Mouse (Mus musculus) left cerebral cortex, adult 11 months (tissue): ENCODE measurements around the gene Llph.

Experiments used
- DNase-seq: peaks from one replicate; pipeline ENCODE4 v3.0.0; 2022; ENCODE audit warnings: low spot score

Llph gene

DNA sequence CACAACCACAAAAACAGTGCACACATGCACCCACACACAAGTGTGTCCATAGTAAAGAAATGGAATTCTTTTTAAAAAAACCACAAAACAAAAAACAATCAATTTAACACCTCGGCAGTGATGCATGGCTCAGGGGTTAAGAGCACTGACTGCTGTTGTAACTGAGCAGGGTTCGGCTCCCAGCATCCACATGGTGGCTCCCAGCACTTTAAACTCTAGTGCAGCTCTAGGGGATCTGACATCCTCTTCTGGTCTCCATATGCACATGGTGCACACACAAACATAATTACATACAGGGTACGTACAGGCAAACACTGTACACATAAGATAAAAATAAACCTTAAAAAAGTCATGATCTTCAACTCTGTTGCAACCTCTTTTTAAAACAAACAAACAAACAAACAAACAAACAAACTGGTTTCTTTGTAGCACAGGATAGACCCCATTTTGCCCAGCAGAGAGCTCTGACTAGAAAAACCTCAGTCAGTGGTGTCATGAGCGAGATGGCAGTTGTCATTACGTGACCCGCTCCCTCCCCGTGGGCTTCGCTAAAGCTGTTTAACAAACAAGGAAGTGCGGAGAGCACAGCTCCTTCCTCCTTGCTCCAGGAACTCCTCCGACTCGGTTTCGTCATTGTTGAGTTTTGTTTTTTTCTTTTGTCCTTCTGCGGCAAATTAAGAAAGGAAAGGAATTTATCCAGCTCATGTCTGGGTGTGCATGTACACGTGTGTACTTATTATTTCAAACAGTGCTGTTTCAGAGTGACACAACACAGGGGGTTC, 7.1 kb upstream of the Llph start:
- DNase-seq: no peak

DNA sequence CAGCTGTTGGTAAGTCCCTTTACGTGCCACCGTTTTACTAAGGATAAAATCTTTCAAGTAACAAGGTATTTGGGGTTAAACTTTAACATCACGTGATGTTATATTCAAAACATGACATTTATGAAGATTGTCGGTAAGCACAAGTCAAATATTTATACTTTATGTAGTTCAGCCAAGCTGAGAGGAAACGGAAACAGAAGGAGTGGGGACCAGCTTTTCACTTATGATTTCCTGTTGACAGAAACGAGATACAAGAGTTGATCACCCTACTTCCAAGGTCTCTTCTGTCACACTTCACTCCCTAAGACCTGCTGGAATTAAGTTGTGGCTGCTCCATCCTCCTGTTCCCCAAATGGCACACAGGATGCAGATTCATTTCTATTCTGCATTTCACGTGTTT, 6.1 kb upstream of the Llph start:
- no peak for DNase-seq

DNA sequence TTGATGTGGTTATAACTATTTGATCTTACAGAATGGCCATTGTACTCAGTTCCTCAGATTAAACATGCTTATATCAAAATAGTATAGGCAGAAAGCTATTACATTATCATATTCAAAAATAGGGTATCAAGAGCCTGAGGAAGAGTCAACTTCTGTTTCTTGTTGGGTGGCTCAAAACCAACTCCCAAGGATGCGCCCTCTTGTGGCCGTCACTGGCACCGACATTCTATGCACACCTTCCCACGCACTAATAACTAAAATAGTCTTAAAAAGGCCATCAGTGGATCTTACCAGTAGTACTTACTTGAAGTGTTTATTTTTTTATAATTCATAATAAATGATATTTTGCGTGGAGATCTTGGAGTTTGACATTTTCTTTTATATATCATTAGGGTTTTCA, 4.8 kb downstream of the Llph start:
- no peak for DNase-seq

DNA sequence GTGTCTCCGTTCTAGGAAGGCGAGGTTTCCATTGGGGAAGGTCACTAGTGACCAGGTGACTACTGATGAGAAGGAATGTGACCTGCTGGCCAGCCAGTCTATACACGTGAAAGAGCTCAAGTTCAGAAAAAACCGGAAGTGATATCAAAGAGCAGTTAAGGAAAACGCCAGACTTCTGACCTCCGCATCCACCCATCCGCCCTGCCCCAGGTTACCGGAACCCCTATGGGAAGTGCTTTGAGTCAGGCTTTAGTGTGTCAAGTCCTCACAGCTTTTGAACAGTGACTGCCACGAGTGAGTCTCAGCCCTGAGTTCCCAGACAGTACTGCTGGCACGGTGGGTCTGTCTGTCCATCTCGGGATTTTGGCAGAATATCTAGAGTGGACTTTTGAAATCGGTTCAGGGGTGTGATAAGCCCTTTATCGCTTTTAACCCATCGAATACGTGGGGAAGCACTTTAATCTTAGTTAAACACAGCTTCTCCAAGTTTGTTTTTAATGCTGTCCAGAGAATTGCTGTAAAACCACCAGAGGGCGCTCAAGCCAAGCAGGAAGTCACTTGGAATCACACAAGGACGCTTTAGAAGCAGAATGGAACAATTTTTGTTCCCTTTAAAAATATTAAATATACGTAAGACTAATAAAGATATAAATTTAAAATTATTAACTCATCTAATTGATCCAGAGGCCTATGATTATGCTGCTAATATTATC, 6.9 kb downstream of the Llph start:
- no peak for DNase-seq

DNA sequence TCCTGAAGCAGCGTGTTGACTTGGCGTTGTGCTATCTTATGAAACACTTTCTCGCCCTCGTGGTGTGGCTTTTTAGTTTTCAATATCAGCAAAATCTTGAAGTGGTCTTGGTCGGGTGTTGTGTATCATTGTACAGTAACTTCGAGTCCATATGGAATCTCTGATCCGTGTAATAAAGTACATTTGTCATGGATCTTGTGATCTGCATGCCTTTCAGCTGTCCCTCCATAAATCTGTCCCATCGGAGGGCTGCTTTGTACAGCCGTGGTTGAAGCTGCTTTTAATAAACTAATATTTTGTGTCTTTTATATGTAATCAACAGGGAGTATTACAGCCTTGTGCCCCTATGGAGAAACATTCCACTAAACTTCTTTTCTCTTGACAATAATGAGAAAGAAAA, 10.0 kb downstream of the Llph start:
- no peak for DNase-seq

DNA sequence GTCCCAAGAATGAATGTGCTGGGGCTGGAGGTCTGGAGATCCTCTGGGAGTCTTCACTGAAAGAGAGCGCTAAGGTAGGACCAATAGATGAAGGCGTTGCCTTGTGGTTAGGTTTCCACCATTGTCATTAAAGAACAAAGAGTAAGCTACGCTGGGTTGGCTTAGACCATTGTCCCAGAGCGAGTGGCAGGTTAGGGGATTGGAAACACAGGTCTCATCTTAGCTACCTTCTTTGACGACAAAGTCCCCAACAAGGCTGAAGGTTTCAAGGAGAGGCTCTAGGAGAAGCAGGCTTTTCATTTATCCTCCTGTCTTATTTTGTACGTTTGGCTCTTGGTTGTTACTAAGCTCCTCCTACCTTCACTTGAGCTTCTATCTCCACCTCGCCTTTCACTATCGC, 11.4 kb downstream of the Llph start:
- DNase-seq: no peak

DNA sequence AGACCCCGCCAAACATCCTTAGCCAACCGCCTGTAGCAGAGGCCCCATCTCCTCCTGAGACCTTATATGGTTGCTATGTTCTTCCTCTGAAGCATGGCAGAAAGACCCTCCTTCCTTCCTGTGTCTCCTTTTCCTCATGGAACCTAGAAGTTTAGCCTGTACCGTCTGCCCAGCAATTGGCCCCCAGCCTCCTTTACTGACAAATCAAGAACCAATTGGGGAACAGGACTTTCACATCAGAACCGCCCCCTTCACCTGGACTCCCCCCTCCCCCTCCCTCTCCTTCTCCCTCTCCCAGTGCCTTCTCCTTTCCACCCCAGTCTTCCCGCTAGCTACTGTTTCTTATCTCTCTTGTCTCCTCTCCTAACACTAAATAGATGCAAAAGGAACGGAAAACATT, 12.6 kb downstream of the Llph start:
- DNase-seq: no peak

DNA sequence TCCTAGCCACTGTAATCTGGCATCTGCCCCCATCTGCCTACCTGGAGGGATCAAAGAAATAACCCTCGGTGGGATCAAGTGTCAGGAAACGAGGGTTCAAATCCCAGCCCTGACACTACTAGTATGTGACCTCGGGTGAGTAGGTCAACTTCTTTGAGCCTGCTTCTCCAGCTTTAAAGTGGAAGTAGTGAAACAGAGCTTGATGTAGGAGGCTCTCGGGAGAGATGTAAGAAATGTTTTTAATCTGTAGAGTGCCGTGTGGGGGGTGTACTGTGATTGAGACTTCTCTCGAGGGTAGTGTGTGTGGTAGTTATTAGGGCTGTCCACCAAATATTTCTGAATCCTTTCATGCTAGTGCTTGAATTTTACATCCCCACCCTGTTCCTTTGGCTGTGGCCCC, 15.6 kb downstream of the Llph start:
- DNase-seq: no peak

DNA sequence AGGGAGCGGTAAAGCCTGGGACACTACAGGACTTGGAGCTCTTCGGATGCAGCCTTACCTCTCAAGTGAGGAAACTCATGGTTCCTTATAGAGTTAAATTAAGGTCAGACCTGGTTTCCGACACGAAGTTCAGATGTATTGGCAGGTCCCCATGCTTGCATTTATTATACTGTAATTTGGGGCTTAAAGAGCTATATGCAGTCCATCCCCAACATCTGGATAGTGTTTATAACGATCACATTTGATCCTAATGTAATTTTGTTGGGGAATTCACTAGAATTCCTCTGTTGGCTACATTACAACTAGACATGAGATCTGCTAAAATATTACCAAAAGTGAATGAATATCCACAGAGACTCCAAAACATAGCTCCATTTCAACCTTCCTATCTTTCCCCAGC, 18.8 kb downstream of the Llph start:
- DNase-seq: no peak

DNA sequence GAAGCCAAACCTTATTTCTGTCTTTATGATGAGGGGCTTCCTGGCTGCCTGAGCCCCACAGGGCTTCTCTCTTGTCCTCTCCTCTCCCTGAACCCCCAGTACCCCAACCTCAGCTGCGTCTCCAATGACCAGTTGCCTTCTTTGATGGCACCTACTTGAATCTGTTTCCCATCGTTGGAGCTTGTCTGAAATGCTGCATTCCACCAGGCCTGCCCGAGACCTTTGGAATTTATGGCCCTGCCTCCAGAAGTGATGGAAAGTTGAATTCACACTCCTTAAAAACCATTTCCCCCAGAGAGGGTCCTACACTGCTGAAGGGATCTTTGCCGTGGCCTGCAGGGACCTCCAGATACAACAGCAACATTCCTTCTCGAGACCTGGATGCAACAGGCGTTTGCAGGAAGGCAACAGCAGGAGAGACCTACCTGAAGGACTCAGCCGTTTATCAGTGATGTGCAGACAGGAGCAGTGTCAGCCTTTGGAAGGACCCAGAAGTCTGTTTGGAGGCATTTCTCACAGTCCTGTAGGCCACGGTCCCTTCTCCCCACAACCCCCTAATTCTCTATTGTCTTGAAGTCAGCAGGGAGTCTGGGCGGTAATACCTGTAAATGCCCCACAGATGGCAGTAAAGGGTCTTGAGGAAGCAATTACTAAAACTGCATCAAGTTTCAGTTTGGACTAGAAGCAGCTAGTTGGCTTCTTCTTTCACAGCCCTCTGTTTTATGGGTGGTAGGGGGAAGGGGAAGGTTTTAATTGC, 20.3 kb downstream of the Llph start:
- peak; percentile 28 for DNase-seq

DNA sequence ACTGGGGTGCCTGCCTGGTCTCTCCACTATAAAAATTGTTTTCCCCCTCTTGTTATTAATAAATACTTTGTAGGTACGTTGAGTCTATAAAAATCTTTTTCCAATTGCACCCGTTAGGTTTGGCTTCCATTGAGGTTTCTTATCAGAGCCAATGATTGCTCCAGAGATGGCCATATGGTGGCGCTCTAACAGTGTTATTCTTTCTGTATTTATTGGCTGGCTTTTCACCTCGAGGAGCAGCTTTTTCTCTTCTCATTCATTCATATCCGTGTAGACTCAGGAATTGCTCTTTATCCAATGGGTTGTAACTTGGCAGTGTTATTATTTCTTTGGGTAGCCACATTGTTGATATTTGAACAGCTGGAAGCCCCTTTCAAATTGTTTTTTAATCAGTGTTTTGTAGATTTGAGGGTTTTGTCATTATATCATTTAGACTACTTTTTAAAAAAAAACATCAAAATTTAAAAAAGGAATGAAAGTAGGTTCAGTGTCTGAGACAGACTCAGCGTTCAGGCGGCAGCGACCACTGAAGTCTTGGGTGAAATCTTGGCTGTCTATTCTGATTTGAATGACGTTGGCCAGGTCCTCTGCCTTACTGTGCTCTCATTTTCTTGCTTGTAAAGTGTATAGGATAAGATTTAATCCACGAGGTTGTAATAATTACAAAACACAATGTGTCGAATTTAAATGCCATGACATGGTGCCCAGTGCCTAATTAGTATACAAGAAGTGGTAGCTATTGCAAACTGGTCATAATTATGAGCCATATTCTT, 24.2 kb downstream of the Llph start:
- no peak for DNase-seq

DNA sequence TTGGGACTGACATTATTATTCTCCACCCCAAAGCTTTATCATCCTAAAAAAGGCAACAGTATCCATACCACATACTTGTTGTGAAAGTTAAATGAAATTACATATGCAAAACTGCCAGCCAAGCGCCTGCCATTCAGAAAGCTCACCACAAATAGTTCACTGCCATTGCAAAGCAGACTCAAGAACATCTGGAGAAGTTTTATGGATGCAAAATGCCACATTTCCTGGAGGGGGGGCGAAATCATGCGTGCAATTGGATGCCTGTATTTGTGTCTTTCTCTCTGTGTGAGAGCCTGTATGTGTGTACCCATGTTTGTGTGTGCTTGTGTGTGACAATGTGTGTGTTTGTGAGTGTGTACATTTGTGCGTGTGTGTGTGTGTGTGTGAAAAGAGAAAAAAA, 24.9 kb downstream of the Llph start:
- no peak for DNase-seq

DNA sequence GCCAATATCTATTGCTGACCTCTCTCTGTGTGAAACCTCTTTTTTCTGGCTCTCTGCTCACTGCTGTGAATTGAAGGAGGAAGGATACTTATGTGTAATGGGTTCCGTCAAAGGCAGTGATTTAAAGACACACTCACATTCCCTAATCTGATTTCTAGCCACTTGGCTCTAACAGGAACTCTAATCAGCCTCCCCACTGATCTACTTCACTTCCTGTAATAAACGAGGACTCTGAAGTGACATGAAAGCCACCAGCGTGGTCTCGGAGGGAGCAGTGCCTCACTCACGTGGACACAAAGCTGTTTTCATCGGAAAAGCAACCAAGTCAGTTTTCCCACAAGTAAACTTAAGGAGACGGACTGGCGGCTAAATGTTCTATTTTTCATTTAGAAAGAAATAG, 25.9 kb downstream of the Llph start:
- DNase-seq: no peak

DNA sequence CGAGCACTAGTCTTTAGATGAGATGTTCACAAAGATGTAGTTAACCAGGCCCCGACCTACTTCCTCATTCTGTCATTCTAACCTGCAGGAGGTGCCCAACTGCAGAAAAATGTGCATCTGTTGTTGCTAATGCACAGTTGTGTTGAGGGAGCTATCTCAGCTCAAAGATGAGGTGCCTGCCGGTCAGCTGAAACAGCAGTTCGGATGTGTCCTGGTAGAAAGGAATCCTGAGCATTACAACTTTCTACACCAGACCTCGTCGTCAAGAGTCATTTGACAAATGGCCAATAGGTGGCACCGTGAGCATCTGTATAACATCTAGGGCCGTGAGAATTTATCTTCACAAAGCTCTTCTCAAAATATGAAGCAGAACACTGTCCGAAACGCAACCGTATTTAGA, 30.4 kb downstream of the Llph start:
- peak; percentile 16 for DNase-seq

DNA sequence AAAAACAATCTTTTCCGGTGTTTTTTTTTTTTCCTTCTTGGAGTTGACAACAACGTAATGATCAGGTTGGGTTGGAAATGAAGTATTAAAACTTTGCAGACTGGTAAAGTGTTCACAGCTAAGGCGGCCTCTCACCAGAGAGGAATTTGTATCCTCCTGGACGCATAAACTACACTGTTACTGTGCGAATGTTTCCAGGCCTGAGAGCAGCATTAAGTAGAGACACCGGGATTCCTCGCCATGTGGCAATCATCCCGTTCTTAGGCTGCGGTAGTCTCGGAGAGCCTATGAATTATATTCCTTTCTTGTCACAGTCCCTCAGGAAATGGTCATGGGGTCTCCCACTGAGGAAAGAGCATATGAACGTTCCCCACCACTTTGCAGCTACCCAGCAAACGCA, 40.9 kb downstream of the Llph start:
- DNase-seq: no peak

DNA sequence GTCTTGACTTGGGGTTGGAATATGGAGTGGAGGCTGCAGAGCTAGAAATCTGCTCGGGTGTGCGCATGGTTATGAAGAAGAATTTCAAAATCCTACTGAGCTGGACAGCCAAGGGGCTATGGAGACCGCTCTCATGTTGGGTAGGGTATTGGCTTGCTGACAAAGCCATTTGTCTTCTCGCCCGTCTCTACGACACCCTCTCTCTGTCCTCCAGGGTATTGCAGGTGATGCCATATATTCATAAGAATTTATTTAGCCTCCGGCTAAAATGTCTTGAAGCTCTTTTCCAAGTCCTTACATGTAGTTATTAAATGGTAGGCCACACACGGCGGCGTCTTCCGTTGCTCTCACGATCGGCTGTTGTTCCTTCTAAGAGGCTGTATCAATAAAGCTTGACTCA, 43.1 kb downstream of the Llph start:
- no peak for DNase-seq

DNA sequence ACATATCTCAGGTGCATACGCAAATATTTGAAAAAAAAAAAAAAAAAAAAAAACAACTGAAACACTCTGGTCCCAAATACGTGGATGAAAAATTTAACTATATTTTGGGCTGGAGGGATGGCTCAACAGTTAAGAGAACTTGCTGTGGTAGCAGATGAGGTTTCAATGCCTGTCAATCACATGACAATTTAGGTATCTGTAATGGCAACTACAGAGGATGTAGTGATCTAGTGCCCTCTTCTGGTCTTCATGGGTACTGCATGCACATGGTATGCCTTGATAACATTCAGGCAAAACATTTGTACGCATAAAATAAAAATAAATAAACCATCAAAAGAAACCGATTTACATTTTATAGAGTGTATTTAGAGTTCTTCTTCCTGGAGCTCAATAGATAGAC, 43.9 kb downstream of the Llph start:
- no peak for DNase-seq

DNA sequence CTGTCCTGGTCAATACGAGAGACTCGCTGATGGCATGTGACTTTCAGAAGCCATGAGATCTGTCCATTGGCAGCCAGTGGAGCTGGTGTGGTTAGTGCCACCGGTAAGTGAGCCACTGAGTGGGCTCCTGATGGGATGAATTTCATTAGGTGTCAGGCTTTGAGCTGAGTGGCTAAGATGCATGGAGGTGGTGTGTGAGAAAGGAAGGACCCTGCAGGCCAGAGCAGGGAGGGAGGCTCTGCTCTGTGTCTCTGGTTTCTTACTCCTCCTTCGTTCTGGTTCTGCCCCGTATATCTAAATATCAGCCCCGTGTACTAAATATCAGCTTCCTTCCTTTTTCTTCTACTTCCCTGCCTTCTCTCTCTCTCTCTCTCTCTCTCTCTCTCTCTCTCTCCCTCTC, 44.4 kb downstream of the Llph start:
- DNase-seq: no peak

DNA sequence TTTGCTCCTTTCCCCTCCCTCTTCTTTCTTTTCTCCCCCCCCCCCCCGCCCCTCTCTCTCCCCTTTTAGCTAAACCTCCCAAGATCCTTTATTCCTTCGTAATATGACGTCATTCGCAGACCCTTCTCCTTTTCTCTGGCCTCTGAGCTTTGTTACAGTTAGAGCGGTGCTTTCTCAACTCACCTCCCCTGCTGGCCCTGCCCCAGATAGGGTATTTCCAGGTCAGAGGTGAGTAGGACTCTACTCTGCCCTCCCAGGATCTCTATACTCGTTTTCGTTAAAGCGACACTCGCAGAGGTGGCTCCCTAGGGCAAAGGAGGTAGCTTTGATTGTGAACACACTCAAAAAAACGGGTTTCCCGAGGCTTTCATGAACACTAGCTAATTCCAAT, 45.0 kb downstream of the Llph start:
- DNase-seq: no peak

DNA sequence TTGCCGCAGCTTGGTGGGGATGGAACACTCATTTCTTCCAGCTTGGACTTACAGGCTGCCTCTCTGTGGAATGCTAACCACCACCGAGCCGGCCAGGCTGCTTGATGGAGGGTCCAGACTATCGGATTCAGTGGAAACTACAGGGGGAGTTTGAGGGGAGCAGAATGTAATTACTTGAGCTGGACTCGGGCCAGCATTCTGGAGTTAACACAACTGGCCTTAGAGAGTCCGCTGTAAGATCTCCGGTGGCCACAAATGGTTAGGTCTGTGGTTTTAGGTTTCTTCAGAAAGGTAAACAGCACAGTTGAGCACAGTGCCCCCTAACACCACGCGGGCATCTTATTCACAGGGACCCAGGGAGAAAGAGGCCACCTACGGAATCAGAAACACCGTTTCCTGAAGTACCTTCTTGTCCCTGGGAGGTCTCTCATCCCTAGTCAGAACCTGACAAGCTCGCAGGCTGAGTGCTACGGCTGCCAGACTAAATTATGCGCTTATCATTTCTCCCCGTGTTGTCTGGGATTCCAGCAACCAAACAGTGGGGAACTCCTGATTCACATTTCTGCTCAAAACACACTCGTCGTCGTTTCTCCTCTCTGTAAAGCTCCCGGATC, 45.5 kb downstream of the Llph start:
- DNase-seq: no peak

DNA sequence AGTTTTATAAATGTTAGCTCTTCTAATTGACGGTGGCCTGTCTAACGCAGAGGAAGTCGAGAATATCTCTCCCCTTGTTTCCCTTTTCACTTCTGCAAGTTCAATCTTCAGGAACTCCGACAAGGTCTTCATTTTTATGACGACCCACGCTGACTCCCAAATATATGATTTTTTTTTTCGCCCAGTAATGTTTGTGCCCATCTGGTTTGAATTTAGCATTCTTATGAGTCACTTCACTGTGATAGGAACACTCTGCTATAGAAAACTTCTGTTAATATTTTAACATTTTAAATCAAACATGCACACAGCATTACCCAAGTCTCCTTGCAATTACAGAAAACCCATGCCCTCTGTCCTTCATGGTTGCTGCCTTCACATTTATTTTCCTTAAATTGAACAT, 46.5 kb downstream of the Llph start:
- DNase-seq: no peak
